Mouse (Mus musculus) spleen, adult 18-20 months (tissue): Measurements from ENCODE around the gene Epha2.

Experiments
- DNase-seq, 2 experiments: peaks; one replicate each; pipeline ENCODE4 v3.0.0; 2022; ENCODE audit warnings: mixed read lengths in 2 of 2

The Epha2 gene

DNA sequence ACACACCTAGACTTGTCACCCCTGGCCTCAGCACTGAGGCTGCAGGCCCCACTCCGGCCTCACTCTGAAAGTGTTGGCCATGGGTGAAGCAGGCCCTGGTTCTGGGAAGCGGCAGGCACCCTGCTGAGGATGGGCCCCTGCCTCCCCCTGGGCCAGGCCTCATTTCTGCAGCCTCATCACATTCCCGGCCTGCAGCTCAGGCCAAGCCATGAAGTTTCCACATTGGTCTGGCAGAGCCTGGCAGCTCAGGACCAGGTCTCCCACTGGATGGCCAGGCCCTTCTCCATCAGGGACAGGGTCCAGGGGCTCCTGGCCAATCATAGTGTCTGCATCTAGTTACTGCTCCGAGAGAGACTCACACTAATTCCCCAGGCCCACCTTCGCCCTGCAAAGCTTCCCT is 33.7 kb downstream of the Epha2 start:
- no peak for DNase-seq

DNA sequence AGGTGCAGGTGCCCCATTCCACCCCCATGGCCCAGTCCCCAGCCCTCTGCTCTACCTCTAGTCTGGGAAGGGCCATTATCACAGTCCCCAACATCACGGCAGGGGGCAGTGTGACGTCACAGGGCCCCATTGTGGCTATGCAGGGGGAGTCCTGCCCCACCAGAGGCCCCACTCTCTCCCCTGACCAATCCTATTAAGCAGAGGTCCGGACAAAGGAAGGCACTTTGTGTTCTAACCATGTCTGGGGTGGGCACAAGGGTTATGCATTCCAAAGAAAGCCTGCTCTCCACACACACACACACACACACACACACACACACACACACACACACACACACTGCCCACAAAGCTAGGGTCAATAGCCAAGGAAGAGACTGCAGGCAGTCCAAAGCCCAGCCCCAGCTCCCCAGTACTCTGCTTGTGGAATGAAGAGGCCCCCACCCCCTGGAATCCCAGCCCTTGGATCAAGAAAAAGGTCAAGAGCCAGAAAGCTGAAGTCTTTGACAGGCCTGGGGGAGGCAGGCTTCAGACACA is 34.3 kb downstream of the Epha2 start:
- DNase-seq, result no peak

GRCm38 (mm10) chr4:141336196-141336595 is 35.2 kb downstream of the Epha2 start:
- no peak for DNase-seq

GRCm38 (mm10) chr4:141337986-141338385 is 36.9 kb downstream of the Epha2 start:
- DNase-seq, result no peak

GRCm38 (mm10) chr4:141338853-141339252 is 37.8 kb downstream of the Epha2 start:
- DNase-seq, result no peak

- DNase-seq, result no peak
Observed at GRCm38 (mm10) chr4:141341477-141341876, 40.4 kb downstream of the Epha2 start.

- DNase-seq, result no peak
Observed at GRCm38 (mm10) chr4:141343515-141343914, 42.5 kb downstream of the Epha2 start.

GRCm38 (mm10) chr4:141345219-141345618 is 44.2 kb downstream of the Epha2 start:
- no peak for DNase-seq

DNA sequence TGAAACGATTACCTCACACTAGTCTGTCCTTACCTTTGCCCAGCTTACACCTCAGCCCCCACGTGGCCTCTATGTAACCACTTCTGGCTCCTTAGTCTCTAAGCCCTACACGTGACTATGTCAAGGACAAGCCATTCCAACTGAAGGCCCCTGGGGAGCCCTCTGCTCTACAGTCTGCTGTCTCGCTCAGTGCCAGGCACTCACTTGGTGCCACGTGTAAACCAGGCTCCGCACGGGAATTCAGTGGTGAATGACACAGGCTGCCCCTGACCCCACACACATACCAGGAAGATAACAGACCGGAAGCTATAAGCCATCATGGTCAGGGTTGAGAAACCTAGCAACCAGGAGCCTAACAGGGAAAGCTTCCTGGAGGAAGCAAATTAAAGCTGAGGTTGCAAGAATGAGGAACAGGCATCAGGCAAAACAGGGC is 46.3 kb downstream of the Epha2 start:
- DNase-seq, result no peak

GRCm38 (mm10) chr4:141348616-141349015 is 47.6 kb downstream of the Epha2 start:
- no peak for DNase-seq

DNA sequence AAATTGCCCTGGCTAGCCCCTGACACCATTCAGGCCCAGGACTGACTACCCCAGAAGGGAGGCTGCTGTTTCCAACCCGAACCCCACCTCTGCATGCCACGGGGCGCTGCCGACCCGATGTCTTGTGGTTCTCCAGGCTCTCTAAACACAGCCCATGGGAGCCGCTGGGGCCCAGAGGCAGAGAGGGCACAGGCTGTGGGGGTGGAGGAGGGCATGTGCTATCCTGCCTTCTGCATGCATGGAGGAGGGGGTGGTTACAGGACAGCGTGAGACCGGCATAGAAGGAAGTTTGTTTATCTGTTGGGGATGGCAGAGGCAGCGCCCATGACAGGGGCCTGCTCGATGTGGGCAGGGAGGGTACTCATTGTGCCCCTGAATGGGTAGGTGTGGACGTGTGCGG is 49.0 kb downstream of the Epha2 start:
- DNase-seq, result no peak

DNA sequence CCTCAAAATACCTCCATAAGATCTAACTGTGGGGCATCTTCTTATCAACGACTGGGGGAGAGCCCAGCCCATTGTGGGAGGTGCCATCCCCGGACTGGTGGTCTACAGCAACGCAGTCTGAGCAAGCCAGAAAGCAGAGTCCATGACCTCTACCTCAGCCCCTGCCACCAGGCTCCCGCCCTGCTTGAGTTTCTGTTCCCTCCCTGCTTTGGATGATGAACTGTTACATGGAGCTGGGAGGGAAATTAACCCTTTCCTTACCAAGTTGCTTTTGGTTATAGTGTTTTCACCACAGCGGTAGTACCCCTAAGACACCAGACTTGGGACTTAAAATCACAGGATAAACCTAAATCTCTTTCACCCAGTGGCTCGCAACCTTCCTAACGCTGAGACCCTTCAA is 50.9 kb downstream of the Epha2 start:
- no peak for DNase-seq

DNA sequence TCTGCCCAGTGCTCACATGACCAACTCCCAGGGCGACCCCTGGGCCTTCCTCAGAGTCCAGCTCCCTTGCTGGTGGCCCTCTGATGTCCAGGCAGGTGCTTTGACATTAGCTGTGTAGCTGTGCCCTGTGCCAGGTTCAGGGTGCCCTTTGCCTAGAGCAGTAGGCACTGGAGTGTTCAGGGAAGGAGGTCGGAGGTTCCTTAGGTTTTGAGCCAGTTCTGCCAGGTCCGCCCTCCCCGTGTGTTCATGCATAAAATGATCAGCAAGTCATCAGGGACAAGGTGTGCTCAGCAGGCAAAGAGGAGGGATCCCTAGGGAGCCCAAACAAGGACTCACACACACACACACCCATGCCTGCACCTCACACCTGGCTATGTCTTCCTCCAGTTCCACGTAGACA is 51.9 kb downstream of the Epha2 start:
- DNase-seq, result no peak

- peak; percentile 39 to 46 for DNase-seq
Observed at GRCm38 (mm10) chr4:141353868-141354267, 52.8 kb downstream of the Epha2 start.

DNA sequence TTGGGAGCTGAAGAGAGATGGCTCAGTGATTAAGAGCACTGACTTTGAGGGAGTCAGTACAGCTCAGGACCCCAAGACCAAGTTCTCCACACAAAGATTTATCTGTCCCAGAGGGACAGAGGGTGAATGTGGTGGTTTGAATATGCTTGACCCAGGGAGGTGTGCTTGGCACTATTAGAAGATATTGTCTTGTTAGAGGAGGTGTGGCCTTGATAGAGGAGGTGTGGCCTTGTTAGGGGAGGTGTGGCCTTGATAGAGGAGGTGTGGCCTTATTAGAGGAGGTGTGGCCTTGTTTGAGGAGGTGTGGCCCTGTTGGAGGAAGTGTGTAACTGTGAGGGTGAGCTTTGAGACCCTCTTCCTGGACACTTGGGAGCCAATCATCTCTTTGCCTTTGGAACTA is 56.8 kb downstream of the Epha2 start:
- no peak for DNase-seq

GRCm38 (mm10) chr4:141359222-141359621 is 58.2 kb downstream of the Epha2 start:
- no peak for DNase-seq

- peak in 1 of 2 experiments; percentile 18 for DNase-seq
Observed at GRCm38 (mm10) chr4:141360846-141361245, 59.8 kb downstream of the Epha2 start.

- DNase-seq, result peak; percentile 33 to 77
Observed at GRCm38 (mm10) chr4:141362937-141363548, 62.0 kb downstream of the Epha2 start.

DNA sequence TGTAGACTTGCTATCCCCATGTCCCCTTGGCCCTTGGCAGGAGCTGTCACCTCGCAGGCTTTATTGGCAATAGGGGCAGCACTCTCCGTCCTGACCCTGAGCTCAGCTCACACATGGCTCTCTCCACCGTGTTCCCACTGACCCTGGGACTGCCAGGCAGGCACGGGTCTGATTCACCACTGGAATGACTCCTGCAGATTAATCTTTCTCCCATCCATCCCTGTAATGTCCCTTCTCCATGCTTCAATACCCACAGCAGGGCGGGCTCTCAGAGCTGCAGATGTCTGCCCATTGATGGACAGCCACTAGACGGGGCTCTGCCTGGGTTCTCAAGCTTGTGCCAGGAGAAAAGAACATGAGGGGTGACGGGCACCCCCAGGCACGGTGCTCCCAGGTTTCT is 64.1 kb downstream of the Epha2 start:
- no peak for DNase-seq

DNA sequence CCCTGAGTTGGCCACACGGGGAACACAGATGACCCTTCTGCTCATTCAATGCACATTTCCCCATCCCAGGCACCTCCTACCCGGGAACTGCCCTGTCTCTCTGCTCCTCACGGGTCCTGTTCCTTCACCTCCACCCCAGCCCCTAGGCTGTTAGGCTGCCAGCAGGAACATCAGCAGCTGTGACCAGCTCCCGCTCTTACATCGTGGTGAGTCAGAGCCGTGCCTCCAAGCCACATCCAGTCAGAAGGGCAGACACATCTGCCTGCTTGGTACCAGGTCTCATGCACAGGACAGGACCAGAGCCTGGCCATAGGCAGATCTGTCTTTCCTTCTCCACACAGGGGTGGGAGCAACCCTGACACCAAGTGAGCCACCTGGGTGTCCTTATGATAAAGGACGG is 64.8 kb downstream of the Epha2 start:
- DNase-seq, result no peak

- DNase-seq, result peak in 1 of 2 experiments; percentile 8
Observed at GRCm38 (mm10) chr4:141367997-141368791, 67.2 kb downstream of the Epha2 start, which contains the start of gene Fam131c. Gene Fam131c, plus strand, starts transcription at chr4:141368220.

DNA sequence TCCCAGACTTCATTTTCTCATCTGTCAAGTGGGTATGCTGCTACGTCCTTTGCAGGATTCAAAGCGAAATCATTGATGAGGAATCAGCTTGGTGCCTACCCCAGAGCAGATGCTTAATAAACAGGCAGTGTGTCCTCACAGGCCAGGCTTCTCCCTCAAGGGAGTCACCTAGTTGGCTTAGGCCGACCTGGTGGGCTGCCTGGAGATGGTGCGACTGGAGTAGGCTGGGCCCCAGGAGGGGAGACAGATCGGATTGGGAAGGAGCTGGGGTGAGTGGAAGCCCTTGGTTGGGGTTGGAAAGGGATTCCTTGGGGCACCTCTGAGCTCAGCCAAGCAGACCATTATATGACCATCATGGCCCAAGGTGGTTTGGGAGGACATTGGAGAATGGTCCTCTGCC is 71.4 kb downstream of the Epha2 start:
- no peak for DNase-seq
